Mouse (Mus musculus) cerebellum, adult 11 months (tissue): ENCODE measurements at regions not wholly inside any gene's neighbourhood (a gene's known extent, or its start where the extent isn't known, plus 50 kb on each side); places are given as distances from the start of the nearest gene placed in this dataset.

Source experiments
- DNase-seq: peaks from one replicate; pipeline ENCODE4 v3.0.0; 2022

GRCm38 (mm10) chr6:84514623-84515022 is 79.1 kb downstream of the Cyp26b1 start:
- DNase-seq = no peak

GRCm38 (mm10) chr6:84508598-84508997 is 85.1 kb downstream of the Cyp26b1 start:
- no peak for DNase-seq

GRCm38 (mm10) chr6:84506675-84507074 is 87.0 kb downstream of the Cyp26b1 start:
- no peak for DNase-seq

GRCm38 (mm10) chr6:84500255-84500886 is 93.3 kb downstream of the Cyp26b1 start:
- no peak for DNase-seq

- DNase-seq = no peak
These were observed 95.6 kb downstream of the Cyp26b1 start for GRCm38 (mm10) chr6:84498076-84498475.

- DNase-seq = no peak
These were observed 100.0 kb downstream of the Cyp26b1 start for GRCm38 (mm10) chr6:84493676-84494075.

- no peak for DNase-seq
These were observed 100.5 kb downstream of the Cyp26b1 start for GRCm38 (mm10) chr6:84493169-84493568.

GRCm38 (mm10) chr6:84492594-84492993 is 101.1 kb downstream of the Cyp26b1 start:
- no peak for DNase-seq

GRCm38 (mm10) chr6:84491106-84491505 is 102.6 kb downstream of the Cyp26b1 start:
- DNase-seq = no peak

- no peak for DNase-seq
These were observed 112.5 kb downstream of the Cyp26b1 start for GRCm38 (mm10) chr6:84481205-84481604.

GRCm38 (mm10) chr6:84477072-84477471 is 116.6 kb downstream of the Cyp26b1 start:
- no peak for DNase-seq

GRCm38 (mm10) chr6:84476466-84476865 is 117.2 kb downstream of the Cyp26b1 start:
- no peak for DNase-seq

GRCm38 (mm10) chr6:84474835-84475234 is 118.9 kb downstream of the Cyp26b1 start:
- DNase-seq = no peak

GRCm38 (mm10) chr6:84473171-84473570 is 120.5 kb downstream of the Cyp26b1 start:
- DNase-seq = no peak

- DNase-seq = no peak
These were observed 121.4 kb downstream of the Cyp26b1 start for GRCm38 (mm10) chr6:84472287-84472686.

GRCm38 (mm10) chr6:84467319-84467718 is 126.4 kb downstream of the Cyp26b1 start:
- no peak for DNase-seq

GRCm38 (mm10) chr6:84466223-84466622 is 127.5 kb downstream of the Cyp26b1 start:
- DNase-seq = no peak

GRCm38 (mm10) chr6:84465596-84465995 is 128.1 kb downstream of the Cyp26b1 start:
- no peak for DNase-seq

- no peak for DNase-seq
These were observed 129.9 kb downstream of the Cyp26b1 start for GRCm38 (mm10) chr6:84463592-84464367.

- no peak for DNase-seq
These were observed 136.9 kb downstream of the Cyp26b1 start for GRCm38 (mm10) chr6:84456803-84457202.

- no peak for DNase-seq
These were observed 148.6 kb downstream of the Cyp26b1 start for GRCm38 (mm10) chr6:84445093-84445492.

GRCm38 (mm10) chr6:84442667-84443066 is 151.0 kb downstream of the Cyp26b1 start:
- no peak for DNase-seq

- no peak for DNase-seq
These were observed 151.8 kb downstream of the Cyp26b1 start for GRCm38 (mm10) chr6:84441721-84442480.

- DNase-seq = no peak
These were observed 157.0 kb downstream of the Cyp26b1 start for GRCm38 (mm10) chr6:84436716-84437115.
